Mouse (Mus musculus) left cerebral cortex, adult 9 months (tissue): ENCODE measurements around the gene Mapk8ip3.

Experiments used
- DNase-seq, 2 experiments: peaks; one replicate each; pipeline ENCODE4 v3.0.0; 2022; ENCODE audit warnings: low spot score in 2 of 2

The Mapk8ip3 gene

GRCm38 (mm10) chr17:24902124-24902523 is 34.7 kb downstream of the Mapk8ip3 start:
- DNase-seq, result no peak

- DNase-seq, result no peak
Measured at GRCm38 (mm10) chr17:24900014-24900413, 36.8 kb downstream of the Mapk8ip3 start.

- DNase-seq, result no peak
Measured at GRCm38 (mm10) chr17:24899153-24899552, 37.6 kb downstream of the Mapk8ip3 start.

GRCm38 (mm10) chr17:24898041-24898854 is 38.5 kb downstream of the Mapk8ip3 start:
- DNase-seq, result no peak

- no peak for DNase-seq
Measured at GRCm38 (mm10) chr17:24897600-24897999, 39.2 kb downstream of the Mapk8ip3 start.

- no peak for DNase-seq
Measured at GRCm38 (mm10) chr17:24896993-24897269, 39.8 kb downstream of the Mapk8ip3 start.

- DNase-seq, result peak in 1 of 2 experiments; percentile 73
Measured at GRCm38 (mm10) chr17:24896241-24896992, 40.4 kb downstream of the Mapk8ip3 start, which contains the start of gene Nme3. TSS of gene Nme3 (plus strand) at chr17:24896500.

- DNase-seq, result no peak
Measured at GRCm38 (mm10) chr17:24895571-24896240, 41.1 kb downstream of the Mapk8ip3 start.

GRCm38 (mm10) chr17:24894995-24895547 is 41.7 kb downstream of the Mapk8ip3 start, which contains the start of the genes Eme2 and Mrps34:
TSS of gene Eme2 (minus strand) at chr17:24895087.
TSS of gene Mrps34 (plus strand) at chr17:24895116.
- DNase-seq, result peak in 1 of 2 experiments; percentile 85

- no peak for DNase-seq
Measured at GRCm38 (mm10) chr17:24894061-24894994, 42.4 kb downstream of the Mapk8ip3 start.

GRCm38 (mm10) chr17:24893276-24893675 is 43.5 kb downstream of the Mapk8ip3 start:
- no peak for DNase-seq

GRCm38 (mm10) chr17:24892785-24893184 is 44.0 kb downstream of the Mapk8ip3 start:
- no peak for DNase-seq

- no peak for DNase-seq
Measured at GRCm38 (mm10) chr17:24891321-24891720, 45.5 kb downstream of the Mapk8ip3 start.

- no peak for DNase-seq
Measured at GRCm38 (mm10) chr17:24890151-24891092, 46.4 kb downstream of the Mapk8ip3 start.

- no peak for DNase-seq
Measured at GRCm38 (mm10) chr17:24888862-24889261, 47.9 kb downstream of the Mapk8ip3 start.

- DNase-seq, result no peak
Measured at GRCm38 (mm10) chr17:24887291-24888080, 49.3 kb downstream of the Mapk8ip3 start.

GRCm38 (mm10) chr17:24886932-24887271 is 49.9 kb downstream of the Mapk8ip3 start:
- no peak for DNase-seq

GRCm38 (mm10) chr17:24886134-24886931 is 50.4 kb downstream of the Mapk8ip3 start, which contains the start of the genes Nubp2 and Spsb3:
TSS of gene Nubp2 (minus strand) at chr17:24886349.
TSS of gene Spsb3 (plus strand) at chr17:24886643.
- DNase-seq, result peak; percentile 99 to 100
